Mouse (Mus musculus) erythroid progenitor cell, adult 5-6 weeks (primary cell): ENCODE data around the gene Gm20388. TPM values are rescaled to one million over a fixed set of nuclear protein-coding genes. Genes with fewer than 3 reads are reported as not detected.
"Not testable (repeated sequence)": the region's sequence is repeated elsewhere in the genome, so short reads cannot be mapped to it uniquely, and the experiment has no call there.

Experiments
- ATAC-seq: replicated peaks from 2 replicates; pipeline ENCODE4 v1.8.0; 2016; ENCODE audit warnings: moderate number of reproducible peaks, mild to moderate bottlenecking, moderate TSS enrichment, inconsistent platforms; ENCODE audit not compliant: poor library complexity, low FRiP score, severe bottlenecking
- total RNA-seq, 2 experiments: library from RNA; stranded (forward) in 1 of 2; stranded (reverse) in 1 of 2; fragments of 150-400 nt in 1 of 2; fragments of 186-747, 209-891 nt in 1 of 2; gene quantifications; 2 replicates each; pipeline versions ENCODE4 v1.2.3 to v1.2.4; 2015 to 2017; ENCODE audit warnings: low replicate concordance in 2 of 2

Gm20388 gene
- total RNA-seq, 2 experiments from 2014 or later: 4.2 TPM; not detected in 1

- no peak for ATAC-seq
These were observed 453.6 kb downstream of the Gm20388 start for GRCm38 (mm10) chr8:120364093-120364725.

DNA sequence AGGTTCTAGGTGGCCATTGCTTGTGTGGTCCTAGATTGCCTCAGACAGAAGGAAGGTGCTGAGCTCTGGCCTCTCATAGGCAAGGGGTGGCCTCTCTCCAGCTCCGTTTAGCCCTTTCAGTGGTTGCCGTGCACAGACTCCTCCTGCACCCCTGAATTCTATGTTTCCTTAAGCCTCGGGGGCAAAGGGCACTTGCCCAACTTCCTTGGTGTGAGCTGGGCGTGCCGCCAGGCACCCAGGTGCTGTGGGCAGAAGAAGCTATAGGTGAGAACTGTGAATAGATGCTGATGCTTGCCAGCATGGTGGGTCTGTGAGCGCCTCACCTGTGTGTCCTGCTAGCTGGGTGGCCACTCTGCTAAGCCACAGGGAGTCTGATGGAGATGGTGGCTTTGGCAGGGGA, 456.2 kb downstream of the Gm20388 start:
- ATAC-seq: no peak

DNA sequence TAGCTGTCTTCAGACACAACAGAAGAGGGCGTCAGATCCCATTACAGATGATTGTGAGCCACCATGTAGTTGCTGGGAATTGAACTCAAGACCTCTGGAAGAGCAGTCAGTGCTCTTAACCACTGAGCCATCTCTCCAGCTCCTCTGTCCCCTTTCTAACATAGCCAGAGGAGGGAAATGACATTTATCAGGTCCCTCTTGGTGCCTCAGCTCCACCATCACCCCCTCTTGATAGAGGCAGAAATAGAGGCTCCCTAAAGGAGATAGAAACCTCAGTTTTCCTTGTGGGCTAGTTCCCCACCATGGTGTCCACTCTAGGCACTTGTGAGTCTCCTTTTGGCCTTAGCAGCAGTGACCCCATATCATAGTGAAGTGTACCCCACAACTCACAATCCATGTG, 457.6 kb downstream of the Gm20388 start:
- not testable (repeated sequence) for ATAC-seq

GRCm38 (mm10) chr8:120368814-120369649, 458.4 kb downstream of the Gm20388 start:
- peak; percentile 60 for ATAC-seq

DNA sequence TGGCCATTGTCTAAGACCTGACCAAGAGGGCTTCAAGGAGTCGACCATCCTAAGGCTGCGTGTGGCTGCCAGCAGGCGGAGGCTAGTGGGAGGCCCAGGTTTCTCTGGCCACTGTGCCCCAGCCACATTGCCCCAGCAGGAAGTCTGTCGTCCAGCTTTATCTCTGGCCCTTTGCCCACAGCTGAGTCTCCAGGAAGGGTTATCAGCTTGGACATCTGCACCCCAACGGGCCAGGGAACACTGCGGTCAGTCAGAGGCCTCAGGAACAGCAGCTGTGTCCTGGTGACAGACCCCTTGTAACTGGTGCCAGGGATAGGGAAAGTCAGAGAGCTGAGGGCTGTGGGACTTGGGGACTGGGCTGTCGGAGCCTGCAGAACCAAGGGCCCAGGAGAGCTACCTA, 459.3 kb downstream of the Gm20388 start:
- ATAC-seq: peak; percentile 44

GRCm38 (mm10) chr8:120370461-120370860, 459.8 kb downstream of the Gm20388 start:
- no peak for ATAC-seq

GRCm38 (mm10) chr8:120371146-120371545, 460.5 kb downstream of the Gm20388 start:
- no peak for ATAC-seq

DNA sequence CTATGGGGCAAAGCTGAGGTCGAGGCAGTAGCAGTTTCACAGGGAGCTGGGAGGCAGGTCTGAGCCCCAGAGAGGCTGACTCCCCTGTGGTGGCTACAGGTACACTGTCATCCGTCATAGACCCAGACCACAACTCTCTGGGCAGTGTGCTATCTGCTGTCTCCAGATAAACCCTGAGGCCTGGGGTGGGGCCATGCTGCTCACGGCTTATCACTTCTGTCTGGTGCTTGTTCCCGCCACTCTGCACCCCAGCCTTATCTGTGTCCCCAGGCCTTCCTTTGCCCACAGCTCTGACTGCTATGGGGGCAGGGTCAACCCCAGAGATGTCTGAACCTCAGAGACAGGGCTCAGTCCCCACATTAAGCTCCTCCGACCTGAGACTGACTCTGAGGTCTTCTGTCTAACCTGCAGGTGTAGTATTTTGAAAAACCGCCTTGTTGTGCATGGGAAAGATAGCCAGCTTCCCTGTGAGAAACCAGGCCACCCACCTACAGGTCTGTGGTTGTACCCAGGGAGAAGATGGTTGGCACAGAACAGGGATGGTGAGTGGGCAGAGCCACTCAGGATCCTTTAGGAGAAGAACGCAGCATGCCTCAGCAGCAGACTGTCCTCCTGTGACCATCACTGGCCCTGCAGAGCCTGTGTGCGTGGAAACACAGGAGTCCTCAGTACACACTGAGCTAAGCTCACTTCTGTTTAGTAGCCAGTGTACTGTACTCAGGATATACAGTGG, 461.2 kb downstream of the Gm20388 start:
- peak; percentile 56 for ATAC-seq

DNA sequence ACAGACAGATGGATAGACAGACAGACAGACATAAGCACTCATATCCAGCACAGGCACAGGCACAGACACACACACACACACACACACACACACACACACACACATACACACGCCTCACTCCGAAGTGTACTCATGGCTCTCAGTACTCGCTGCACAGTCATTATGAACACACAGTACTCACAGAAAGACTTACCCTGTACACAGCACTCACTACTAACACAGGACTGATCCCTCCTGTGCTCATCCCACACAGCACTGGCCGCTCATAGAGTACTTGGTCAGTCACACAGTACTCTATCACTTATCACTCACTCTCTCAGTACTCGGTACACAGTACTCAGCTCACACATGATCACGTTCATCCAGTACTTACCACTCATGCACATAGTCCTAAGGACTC, 462.0 kb downstream of the Gm20388 start:
- ATAC-seq: no peak

DNA sequence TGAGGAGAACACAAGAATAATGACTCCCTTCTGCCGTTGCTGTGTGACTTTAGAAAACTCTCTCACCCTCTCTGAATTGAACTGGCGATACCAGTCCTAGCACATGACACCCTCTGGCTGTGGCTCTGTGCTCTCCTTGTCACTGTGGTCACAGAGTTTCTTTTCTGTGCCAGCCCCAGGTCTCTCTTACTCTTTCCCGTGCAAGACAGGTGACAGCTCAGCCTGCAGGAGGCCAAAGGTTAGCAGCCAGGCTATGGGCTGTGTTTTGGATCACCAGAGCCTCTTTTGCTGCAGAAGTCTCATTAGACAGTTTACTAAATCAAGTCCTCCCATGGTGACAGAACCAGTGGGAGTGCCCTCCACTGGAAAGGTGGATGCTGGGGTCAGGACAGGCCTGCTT, 463.0 kb downstream of the Gm20388 start:
- ATAC-seq: no peak

GRCm38 (mm10) chr8:120374070-120374469, 463.4 kb downstream of the Gm20388 start:
- ATAC-seq: no peak

DNA sequence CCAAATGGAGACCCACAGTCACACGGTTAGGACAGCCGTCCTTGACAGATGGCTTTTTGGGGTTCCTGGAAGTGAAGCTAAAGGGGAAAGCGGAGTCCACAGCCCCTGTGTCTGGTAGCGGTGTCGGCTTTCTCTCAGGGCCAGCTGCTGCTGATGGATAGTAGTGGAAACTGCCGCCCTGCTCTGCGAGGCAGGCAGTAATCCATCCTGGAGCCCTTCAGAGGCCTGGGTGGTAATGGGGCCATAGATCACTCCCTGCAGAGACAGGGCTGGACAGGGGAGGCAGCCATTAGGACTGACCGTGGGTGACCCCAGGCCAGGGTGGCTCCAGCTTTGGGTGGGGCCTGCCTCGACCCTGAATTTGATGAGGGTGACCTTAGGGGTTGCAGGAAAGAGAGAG, 463.9 kb downstream of the Gm20388 start:
- no peak for ATAC-seq

- ATAC-seq: peak; percentile 23
These were observed 464.5 kb downstream of the Gm20388 start for GRCm38 (mm10) chr8:120375170-120375569.

DNA sequence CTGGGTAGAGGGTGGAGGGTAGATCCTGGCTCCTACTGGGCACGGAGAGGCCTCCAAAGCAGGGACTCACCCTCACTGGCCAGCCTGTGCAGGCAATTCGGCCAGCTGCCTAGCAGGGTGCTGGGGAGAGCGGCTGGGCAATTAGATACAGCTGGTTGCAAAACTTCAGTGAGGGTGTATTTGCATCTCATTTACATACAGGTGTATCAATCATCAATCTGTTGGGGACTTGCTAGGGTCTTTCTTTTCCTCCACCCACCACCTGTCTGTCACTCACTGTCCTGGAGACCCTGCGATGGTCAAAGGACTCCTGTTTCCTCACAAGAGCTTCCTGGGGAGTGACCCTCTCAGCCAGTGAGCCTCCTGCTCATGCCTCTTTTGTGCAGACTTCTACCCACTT, 465.6 kb downstream of the Gm20388 start:
- no peak for ATAC-seq

DNA sequence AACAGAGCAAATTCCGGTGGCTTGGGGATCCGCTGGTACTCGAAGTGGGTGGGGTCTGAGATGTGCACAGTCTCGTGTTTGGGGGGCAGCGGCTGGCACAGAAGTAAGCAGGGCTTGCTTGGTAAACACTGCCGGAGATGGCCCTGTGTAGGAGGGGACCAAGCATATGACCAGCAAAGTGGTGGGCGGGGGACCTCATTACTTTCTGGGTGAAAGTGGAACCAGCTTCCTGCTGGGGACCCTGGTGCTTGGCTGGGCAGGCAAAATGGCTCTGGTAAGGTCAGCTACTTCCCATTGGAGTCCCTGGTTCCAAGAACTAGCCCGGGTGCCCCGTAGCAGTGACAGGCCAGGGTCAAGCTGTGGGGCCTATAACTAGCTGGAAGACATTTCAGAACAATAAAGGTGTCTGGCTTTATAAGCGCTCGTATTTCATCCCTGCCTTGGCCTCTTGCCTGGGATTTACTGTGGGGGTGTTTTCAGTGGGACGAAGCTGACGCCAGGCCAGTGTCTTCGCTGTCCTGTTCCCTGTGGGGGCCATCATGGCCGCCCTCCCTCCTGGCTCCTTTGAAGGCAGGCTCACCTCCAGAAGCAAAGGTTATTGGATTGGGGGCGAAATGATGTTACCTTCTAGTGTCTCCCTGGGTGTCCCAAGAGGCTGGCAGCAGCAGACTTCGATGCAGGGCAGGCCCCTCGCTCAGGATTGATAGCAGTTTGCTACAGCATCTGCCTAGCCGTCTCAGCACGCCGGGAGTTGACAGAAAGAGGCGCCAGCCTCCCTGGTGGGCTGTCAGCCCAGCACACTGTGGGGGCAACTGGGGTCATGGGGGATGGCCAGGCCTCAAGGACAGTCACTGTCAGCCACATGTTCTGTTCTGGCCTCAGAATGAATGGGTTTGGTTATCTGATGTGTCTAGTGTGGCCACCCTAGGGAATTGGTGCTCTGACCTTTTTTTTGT, 466.5 kb downstream of the Gm20388 start:
- ATAC-seq: no peak

DNA sequence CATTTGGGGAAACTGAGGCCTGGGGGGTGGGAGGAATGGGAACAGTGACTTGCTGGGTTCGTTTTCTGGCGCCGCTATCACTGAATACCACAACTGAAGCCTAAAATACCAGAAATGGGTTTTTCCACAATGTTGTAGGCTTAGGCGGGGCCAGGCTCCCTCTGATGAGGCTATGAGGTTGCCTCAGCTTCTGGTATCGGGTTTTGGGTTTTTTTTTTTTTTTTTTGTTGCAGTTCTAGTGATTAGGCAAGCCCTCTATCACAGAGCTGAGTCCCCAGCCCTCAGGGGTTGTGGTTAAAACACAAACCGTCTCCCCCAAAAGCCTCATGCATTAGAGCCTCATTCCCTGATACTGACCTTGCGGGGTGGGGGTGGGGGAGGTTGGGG, 467.2 kb downstream of the Gm20388 start:
- no peak for ATAC-seq

GRCm38 (mm10) chr8:120378306-120378705, 467.7 kb downstream of the Gm20388 start:
- ATAC-seq: no peak

- ATAC-seq: no peak
These were observed 468.4 kb downstream of the Gm20388 start for GRCm38 (mm10) chr8:120379015-120379414.

GRCm38 (mm10) chr8:120381865-120382264, 471.2 kb downstream of the Gm20388 start:
- no peak for ATAC-seq
